In genomic region chr12:32207948-32208891, GRCm38 (mm10) we compare ENCODE assay signal across 7 mouse cellular contexts. TPM values are rescaled to one million over a fixed set of nuclear protein-coding genes. Genes with fewer than 3 reads are reported as not detected.
DNase-seq lines count a peak whose midpoint lies in the region; ATAC-seq lines count a peak whose summit lies in the region.

Gene Pik3cg, minus strand, starts transcription at chr12:32208659.

- no peaks in the 10 kb centered on the region for H3K27me3 ChIP-seq in erythroblast, embryonic 14.5 days (ENCODE audit: control insufficient read depth)
- H3K27me3 ChIP-seq in hindbrain, embryonic 16.5 days (replicated peaks; ENCODE audit: control insufficient read depth, insufficient read depth, low read length): no peaks in the 10 kb centered on the region

- peaks cover 25% of the 10 kb centered on the region for H3K4me1 ChIP-seq in erythroblast, embryonic 14.5 days (ENCODE audit: control insufficient read depth)
- no peaks in the 10 kb centered on the region for H3K4me1 ChIP-seq in hindbrain, embryonic 16.5 days (ENCODE audit: control insufficient read depth, insufficient read depth, low read depth, low read length)

- H3K4me2 ChIP-seq in hindbrain, embryonic 16.5 days (ENCODE audit: low read length): no peak within 1 kb of the TSS

- peak within 1 kb of the TSS; percentile 72 for H3K4me3 ChIP-seq in erythroblast, embryonic 14.5 days (replicated peaks)
- H3K4me3 ChIP-seq in hindbrain, embryonic 16.5 days (ENCODE audit: low read length): no peak within 1 kb of the TSS

- H3K36me3 ChIP-seq in erythroblast, embryonic 14.5 days (ENCODE audit: control insufficient read depth): peaks cover 12% of the 10 kb centered on the region
- no peaks in the 10 kb centered on the region for H3K36me3 ChIP-seq in hindbrain, embryonic 16.5 days (ENCODE audit: control insufficient read depth, insufficient read depth, low read length)

- H3K27ac ChIP-seq in hindbrain, embryonic 16.5 days (ENCODE audit: low read depth, low read length): no peak within 1 kb of the TSS

- H3K9me3 ChIP-seq in erythroblast, embryonic 14.5 days (ENCODE audit: control insufficient read depth, low read length): no peaks in the 10 kb centered on the region
- no peaks in the 10 kb centered on the region for H3K9me3 ChIP-seq in hindbrain, embryonic 16.5 days (ENCODE audit: control insufficient read depth, low read length)

- WGBS in hindbrain, embryonic 16.5 days: 72% methylated on average over 22 of the region's 22 CpGs

- H3K9ac ChIP-seq in hindbrain, embryonic 16.5 days (ENCODE audit: low read depth, low read length): no peak within 1 kb of the TSS

- peak; percentile 50 for ATAC-seq in megakaryocyte-erythroid progenitor cell, adult 5-6 weeks (replicated peaks; ENCODE audit: low FRiP score, low TSS enrichment, poor library complexity, severe bottlenecking)
- ATAC-seq in hindbrain, embryonic 16.5 days: no peak; the same call in 1 of the 2 replicates

- DNase-seq in urinary bladder, adult 18-20 months (ENCODE audit: low spot score in 2 of 2): peak; percentile 33 to 36
- no peak for DNase-seq in urinary bladder, adult 2 months (ENCODE audit: low spot score)
- peak; percentile 25 for DNase-seq in kidney, postnatal 14 days
- no peak for DNase-seq in ovary, postnatal 14 days (ENCODE audit: low spot score)

RNA-seq across cellular contexts. Expression of gene Pik3cg, which starts in this region (rescaled TPM):
- polyA plus RNA-seq in urinary bladder, adult 2 months (2012; rRNA removed): 4.6 and 5.4 TPM in 2 replicates
- 0.03 TPM in 1 of 2 replicates, not detected in the other for polyA plus RNA-seq in erythroblast, embryonic 14.5 days (2012)
- total RNA-seq in megakaryocyte-erythroid progenitor cell, adult 5-6 weeks (2014; fragmentation: Nextera tagmentation): 14.2 and 24.4 TPM in 2 replicates
- total RNA-seq in megakaryocyte-erythroid progenitor cell, adult 5-6 weeks (2017): 12.0 and 16.1 TPM in 2 replicates
- polyA plus RNA-seq in hindbrain, embryonic 16.5 days (2015; fragmentation: Nextera tagmentation; extraction: Ambion mirVana): 0.98 and 1.4 TPM in 2 replicates

Comparison
In these comparisons a context has a peak if more than half of its experiments do, and no peak if none do; other contexts are left out.
1. DNase-seq: peak in urinary bladder, adult 18-20 months (2 of 2) and kidney, postnatal 14 days (single experiment); none in urinary bladder, adult 2 months (single experiment) and ovary, postnatal 14 days (single experiment).